Comparison of ENCODE assay signal across 23 mouse cellular contexts in genomic region chr3:54580339-54580738, GRCm38 (mm10).
DNase-seq lines count a peak whose midpoint lies in the region; ATAC-seq and TF ChIP-seq lines count a peak whose summit lies in the region.
"Had no signal": no experiment of that assay in that cellular context is flagged by ENCODE, and none has a peak within 500 bp of the region (broad histone marks: within the 10 kb centered on the region; RNA-seq: fewer than 3 reads in every experiment).

No protein-coding gene starts in this region.

- no peak for TF ChIP-seq EP300 in heart, adult 2 months (IDR thresholded peaks at IDR 0.05; ENCODE audit: insufficient read depth, low read depth, low read length)

- no peaks in the 10 kb centered on the region for H3K79me2 ChIP-seq in heart, adult 2 months (replicated peaks; ENCODE audit: control insufficient read depth, insufficient read depth, low read length)

- H3K36me3 ChIP-seq in heart, adult 2 months (ENCODE audit: control insufficient read depth, insufficient read depth, low read length) = no peaks in the 10 kb centered on the region
- no peaks in the 10 kb centered on the region for H3K36me3 ChIP-seq in hindbrain, postnatal 0 days (ENCODE audit: insufficient read depth, low read length)
- H3K36me3 ChIP-seq: heart, embryonic 12.5 days; hindbrain, embryonic 13.5 days; midbrain, embryonic 12.5 days; neural tube, embryonic 15.5 days had no signal

- no peak for ATAC-seq in hindbrain, postnatal 0 days
- ATAC-seq: activated CD4-positive, CD25-positive, alpha-beta regulatory T cell, adult 4 months; forebrain, embryonic 13.5 days had no signal

- H3K27me3 ChIP-seq in heart, adult 2 months (ENCODE audit: control insufficient read depth, insufficient read depth, low read length) = no peaks in the 10 kb centered on the region
- H3K27me3 ChIP-seq in hindbrain, postnatal 0 days (ENCODE audit: insufficient read depth, low read length) = no peaks in the 10 kb centered on the region
- H3K27me3 ChIP-seq: forebrain, embryonic 13.5 days; heart, embryonic 12.5 days; hindbrain, embryonic 13.5 days; midbrain, embryonic 12.5 days; neural tube, embryonic 15.5 days had no signal

- H3K4me1 ChIP-seq in heart, adult 2 months (ENCODE audit: control insufficient read depth, insufficient read depth, low read length) = no peaks in the 10 kb centered on the region
- H3K4me1 ChIP-seq in bone marrow, adult 2 months (ENCODE audit: control insufficient read depth, insufficient read depth, low read length) = no peaks in the 10 kb centered on the region
- no peaks in the 10 kb centered on the region for H3K4me1 ChIP-seq in hindbrain, postnatal 0 days (ENCODE audit: insufficient read depth, low read length)
- H3K4me1 ChIP-seq: forebrain, embryonic 13.5 days; heart, embryonic 12.5 days; hindbrain, embryonic 13.5 days; midbrain, embryonic 12.5 days; neural tube, embryonic 15.5 days had no signal

- no peak overlapping the region for H3K4me3 ChIP-seq in heart, adult 2 months
- H3K4me3 ChIP-seq in bone marrow, adult 2 months (replicated peaks; ENCODE audit: control insufficient read depth, low read depth, low read length) = no peak overlapping the region
- H3K4me3 ChIP-seq in hindbrain, postnatal 0 days (ENCODE audit: low read length) = no peak overlapping the region
- H3K4me3 ChIP-seq: forebrain, embryonic 13.5 days; heart, embryonic 12.5 days; hindbrain, embryonic 13.5 days; midbrain, embryonic 12.5 days; neural tube, embryonic 15.5 days had no signal

- H3K27ac ChIP-seq in heart, adult 2 months = no peak overlapping the region
- no peak overlapping the region for H3K27ac ChIP-seq in bone marrow, adult 2 months (ENCODE audit: control insufficient read depth, insufficient read depth, low read depth, low read length, poor library complexity)
- no peak overlapping the region for H3K27ac ChIP-seq in hindbrain, postnatal 0 days
- H3K27ac ChIP-seq: forebrain, embryonic 13.5 days; hindbrain, embryonic 13.5 days; midbrain, embryonic 12.5 days; neural tube, embryonic 15.5 days had no signal

- TF ChIP-seq CTCF in heart, adult 2 months (IDR thresholded peaks at IDR 0.05) = peak; percentile 22; the same call in 1 of the 2 replicates
- TF ChIP-seq CTCF in bone marrow, adult 2 months (IDR thresholded peaks at IDR 0.05; ENCODE audit: control insufficient read depth, insufficient read depth, low read length) = peak; percentile 12; the same call in 1 of the 2 replicates
- TF ChIP-seq CTCF in hindbrain, postnatal 0 days (IDR thresholded peaks at IDR 0.05; ENCODE audit: low read depth) = no peak

- no peak for DNase-seq in heart, adult 2 months
- DNase-seq in heart, postnatal 4 days = no peak
- DNase-seq in thymus, postnatal 4 days = peak; percentile 22
- no peak for DNase-seq in thymus, postnatal 36 days
- no peak for DNase-seq in hindbrain, postnatal 0 days (ENCODE audit: low spot score)
- DNase-seq in cerebellum, adult 11-12 months = no peak
- DNase-seq: adrenal gland, adult 8-10 months; cerebellum, adult 8-10 months; heart, postnatal 10 days; kidney, adult 9 months; kidney, postnatal 14 days; layer of hippocampus, postnatal 36 days; lung, adult 2 months; lung, postnatal 14 days; spleen, adult 18-20 months; thymus, adult 2 months had no signal

- no peak overlapping the region for H3K9ac ChIP-seq in heart, adult 2 months (ENCODE audit: low read depth, low read length)
- H3K9ac ChIP-seq in hindbrain, postnatal 0 days (replicated peaks; ENCODE audit: low read length) = no peak overlapping the region
- H3K9ac ChIP-seq: forebrain, embryonic 13.5 days; heart, embryonic 12.5 days; hindbrain, embryonic 13.5 days; midbrain, embryonic 12.5 days; neural tube, embryonic 15.5 days had no signal

- 90% methylated on average over 6 of the region's 6 CpGs for WGBS in heart, adult 2 months
- WGBS in bone marrow, adult 2 months = 89% methylated on average over 6 of the region's 6 CpGs
- 89% methylated on average over 6 of the region's 6 CpGs for WGBS in hindbrain, postnatal 0 days

- no peaks in the 10 kb centered on the region for H3K9me3 ChIP-seq in hindbrain, postnatal 0 days (ENCODE audit: low read length)
- H3K9me3 ChIP-seq: hindbrain, embryonic 13.5 days; midbrain, embryonic 12.5 days; neural tube, embryonic 15.5 days had no signal

- intact Hi-C loops in heart, adult 2 months (cut with DNase I) = no loop called here

- no peak overlapping the region for H3K4me2 ChIP-seq in hindbrain, postnatal 0 days (ENCODE audit: low read depth, low read length)
- H3K4me2 ChIP-seq: forebrain, embryonic 13.5 days; heart, embryonic 12.5 days; hindbrain, embryonic 13.5 days; midbrain, embryonic 12.5 days; neural tube, embryonic 15.5 days had no signal

- no peak for TF ChIP-seq POLR2A in heart, adult 2 months (IDR thresholded peaks at IDR 0.05; ENCODE audit: insufficient read depth, low read depth, low read length)
- no peak for TF ChIP-seq POLR2A in bone marrow, adult 2 months (IDR thresholded peaks at IDR 0.05; ENCODE audit: borderline replicate concordance, control insufficient read depth, low read depth, low read length)
